Mouse (Mus musculus): Measurements from ENCODE around the gene Olfr765. TPM values are rescaled to one million over a fixed set of nuclear protein-coding genes. Genes with fewer than 3 reads are reported as not detected.
"Not testable (repeated sequence)": the region's sequence is repeated elsewhere in the genome, so short reads cannot be mapped to it uniquely, and the experiment has no call there.

The Olfr765 gene
- total RNA-seq (2021) = not detected
- long read RNA-seq, experiment 1 = 0 reads
- long read RNA-seq, experiment 2 = 0 reads

- intact Hi-C loops (cut with DNase I); DNase-seq (ENCODE audit: low spot score in 2 of 2): not testable (repeated sequence)
Measured at GRCm38 (mm10) chr10:129049898-129050297, at the start of gene Olfr765. TSS of gene Olfr765 (minus strand) at chr10:129049998.

DNA sequence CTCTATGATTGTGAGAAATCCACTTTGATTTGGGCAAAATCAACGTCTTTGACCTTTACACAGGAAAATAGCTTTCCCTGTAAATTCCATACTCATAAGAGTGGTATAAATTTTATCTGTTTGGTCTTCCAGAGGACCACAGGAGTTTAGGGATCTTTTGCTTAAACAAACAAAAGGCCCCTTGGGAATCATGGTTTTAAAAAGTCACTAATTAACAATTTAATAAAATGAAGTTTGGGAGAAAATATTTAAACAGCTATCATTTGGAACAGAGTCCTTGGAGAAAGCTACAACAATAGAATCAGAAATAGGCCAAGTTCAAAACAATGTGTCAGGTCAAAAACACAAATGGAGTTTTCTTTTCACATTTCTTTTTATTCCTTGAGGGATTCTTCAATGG, 49.5 kb upstream of the Olfr765 start, which contains the start of gene Olfr768:
TSS of gene Olfr768 (minus strand) at position 101 of the 400 bp plus-strand sequence.
- intact Hi-C loops (cut with DNase I) = no loop called here

DNA sequence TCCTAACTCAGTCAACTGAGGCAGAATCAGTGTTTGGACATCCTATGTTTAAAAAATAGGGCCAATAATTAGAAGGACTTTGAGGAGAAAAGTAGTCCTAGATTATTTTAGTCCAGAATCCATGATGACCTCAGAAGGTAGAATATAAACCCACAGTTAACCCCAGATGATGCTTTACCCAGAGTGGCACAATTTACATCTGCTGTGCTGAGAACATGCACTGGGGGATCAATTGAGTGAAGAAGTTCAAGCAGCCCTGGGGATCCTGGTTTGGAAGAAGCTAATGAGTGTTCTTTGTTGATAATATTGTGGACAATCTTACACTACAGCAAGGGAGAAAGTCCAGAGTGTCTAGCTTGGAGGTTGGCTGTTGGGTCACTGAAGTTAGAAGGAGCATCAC, 33.0 kb upstream of the Olfr765 start, which contains the start of gene Olfr767:
TSS of gene Olfr767 (minus strand) at position 101 of the 400 bp plus-strand sequence.
- intact Hi-C loops (cut with DNase I); DNase-seq (ENCODE audit: low spot score in 2 of 2): not testable (repeated sequence)

More for the DNA sequence above, 49.5 kb upstream of the Olfr765 start, which contains the start of gene Olfr768:
- no peak for DNase-seq (ENCODE audit: low spot score in 2 of 2)

- intact Hi-C loops (cut with DNase I) = no loop called here
Measured at GRCm38 (mm10) chr10:129068877-129069276, 19.1 kb upstream of the Olfr765 start, which contains the start of gene Olfr766-ps1. TSS of gene Olfr766-ps1 (minus strand) at chr10:129068977.

GRCm38 (mm10) chr10:129039796-129040195, 10.0 kb downstream of the Olfr765 start, which contains the start of gene Olfr764-ps1:
TSS of gene Olfr764-ps1 (minus strand) at chr10:129039896.
- intact Hi-C loops (cut with DNase I) = no loop called here
- no peak for DNase-seq (ENCODE audit: low spot score in 2 of 2)

More at GRCm38 (mm10) chr10:129068877-129069276, 19.1 kb upstream of the Olfr765 start, which contains the start of gene Olfr766-ps1:
- no peak for DNase-seq (ENCODE audit: low spot score in 2 of 2)

- no peak for DNase-seq (ENCODE audit: low spot score in 2 of 2)
- intact Hi-C loops (cut with DNase I) = no loop called here
Measured at GRCm38 (mm10) chr10:129028343-129028742, 21.5 kb downstream of the Olfr765 start.

DNA sequence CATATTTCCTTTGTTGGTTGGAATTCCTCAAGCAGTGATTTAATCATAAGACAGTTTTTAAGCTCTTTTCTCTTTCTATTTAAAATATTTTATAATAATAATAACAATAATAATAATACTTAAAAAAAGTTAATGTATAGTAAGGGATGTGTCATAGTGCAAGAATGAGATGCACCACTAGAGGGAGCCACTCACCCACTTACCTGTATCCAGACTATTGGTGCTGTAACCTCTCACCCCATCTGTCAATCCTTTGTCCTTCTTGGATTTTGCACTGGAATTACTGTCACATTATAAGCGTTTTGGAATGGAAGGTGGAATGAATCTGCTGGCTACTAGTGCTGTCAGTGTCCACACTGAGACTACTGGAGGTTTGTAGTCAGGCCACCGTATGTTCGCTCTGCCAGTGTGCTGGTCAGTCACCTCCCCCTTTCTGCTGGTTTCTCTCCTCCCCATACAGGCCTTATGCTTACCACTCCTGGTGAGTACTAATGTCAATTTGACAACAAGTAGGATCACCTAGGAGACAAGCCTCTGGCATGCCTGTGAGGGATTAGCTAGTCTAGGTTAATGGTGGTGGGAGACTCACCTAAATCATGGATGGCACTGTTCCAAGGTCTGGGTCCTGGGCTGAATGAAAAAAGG, 23.7 kb downstream of the Olfr765 start:
- peak; percentile 17 to 63 for DNase-seq (ENCODE audit: low spot score in 2 of 2)
- intact Hi-C loops (cut with DNase I) = loop anchor here (2.0 kb wide), 1 partner anchor 1067 kb away; no protein-coding TSS in a partner anchor

DNA sequence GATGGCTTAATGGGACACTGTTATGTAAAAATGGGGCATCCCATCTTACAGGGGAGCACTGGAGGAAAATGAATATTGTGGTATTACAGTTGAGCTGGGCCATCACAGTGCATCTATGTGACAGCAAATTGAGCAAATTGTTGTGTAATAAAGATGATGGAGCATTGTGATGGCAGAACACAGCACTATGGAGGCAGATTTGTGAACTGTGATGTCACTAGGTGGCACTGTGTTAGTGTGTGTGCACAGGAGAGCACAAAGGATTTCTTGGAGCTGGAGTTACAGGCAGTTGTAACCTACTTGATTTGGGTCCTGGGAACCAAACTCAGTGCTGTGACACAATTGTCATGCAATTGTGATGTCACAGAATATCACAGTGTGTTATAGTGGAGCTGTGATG, 26.5 kb downstream of the Olfr765 start:
- DNase-seq (ENCODE audit: low spot score in 2 of 2) = no peak
- intact Hi-C loops (cut with DNase I) = no loop called here

GRCm38 (mm10) chr10:129014477-129014876, 35.3 kb downstream of the Olfr765 start:
- intact Hi-C loops (cut with DNase I) = no loop called here
- no peak for DNase-seq (ENCODE audit: low spot score in 2 of 2)

DNA sequence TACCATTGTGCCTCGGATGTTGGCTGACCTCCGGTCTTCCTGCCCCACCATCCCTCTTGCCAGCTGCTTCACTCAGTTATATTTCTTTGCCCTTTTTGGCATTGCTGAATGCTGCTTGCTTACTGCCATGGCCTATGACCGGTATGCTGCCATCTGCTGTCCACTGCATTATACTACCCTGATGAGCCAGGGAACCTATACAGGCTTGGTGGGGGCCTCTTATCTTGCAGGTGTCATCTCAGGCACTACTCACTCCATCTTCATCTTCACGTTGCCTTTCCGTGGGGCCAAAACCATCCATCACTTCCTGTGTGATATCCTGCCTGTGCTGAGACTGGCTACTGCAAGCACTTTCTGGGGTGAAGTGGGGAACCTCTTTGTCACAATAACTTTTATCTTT, 38.3 kb downstream of the Olfr765 start:
- DNase-seq (ENCODE audit: low spot score in 2 of 2); intact Hi-C loops (cut with DNase I): not testable (repeated sequence)

DNA sequence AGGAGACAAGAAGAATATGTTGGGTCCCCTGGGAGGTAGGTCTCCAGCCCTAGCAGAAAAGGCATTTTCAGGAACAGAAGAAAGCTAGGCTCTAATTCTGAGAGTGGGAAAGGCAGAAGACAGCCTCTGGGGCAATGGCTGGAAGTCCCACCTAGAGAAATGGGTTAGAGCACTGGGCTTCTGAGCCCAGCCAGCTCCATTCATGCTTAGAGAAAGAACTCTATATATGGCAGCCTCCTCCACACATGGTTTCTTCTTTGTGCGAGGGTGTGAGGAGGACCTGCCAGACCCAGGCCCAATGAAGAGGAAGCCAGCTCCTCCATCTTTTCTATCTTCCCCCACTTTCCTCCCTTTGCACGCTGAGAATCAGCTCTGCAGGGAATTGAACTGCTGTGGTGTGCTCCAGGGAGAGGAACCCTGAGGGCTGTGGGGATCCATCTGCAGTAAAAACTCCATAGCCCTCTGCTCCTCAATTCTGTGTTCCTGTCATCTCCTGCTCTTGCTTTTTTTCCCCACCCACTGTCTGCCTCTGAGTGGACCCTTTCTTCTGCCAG, 39.4 kb downstream of the Olfr765 start, which contains the start of gene Olfr763:
TSS of gene Olfr763 (plus strand) at position 504 of the 554 bp plus-strand sequence.
- intact Hi-C loops (cut with DNase I) = no loop called here
- no peak for DNase-seq (ENCODE audit: low spot score in 2 of 2)

GRCm38 (mm10) chr10:129004032-129004920, 45.5 kb downstream of the Olfr765 start:
- intact Hi-C loops (cut with DNase I) = no loop called here
- DNase-seq (ENCODE audit: low spot score in 2 of 2) = no peak

DNA sequence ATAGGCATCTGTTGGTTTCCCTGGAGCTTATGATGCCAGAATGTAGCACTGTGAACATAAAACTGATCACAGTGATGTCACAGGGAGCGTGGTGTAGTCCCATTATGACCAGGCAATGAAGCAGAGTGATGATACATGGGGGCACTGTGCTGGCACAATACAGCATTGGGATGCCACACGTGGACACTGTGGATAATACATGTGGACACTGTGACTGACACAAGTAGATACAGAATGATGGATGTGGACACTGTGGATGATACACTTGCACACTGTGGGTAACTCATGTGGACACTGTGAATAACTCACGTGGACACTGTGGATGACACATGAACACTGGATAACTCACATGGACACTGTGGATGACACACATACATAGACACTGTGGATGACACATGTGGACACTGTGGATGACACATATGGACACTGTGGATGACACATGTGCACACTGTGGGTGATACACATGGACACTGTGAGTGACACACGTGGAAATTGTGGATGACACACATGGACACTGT, 53.2 kb downstream of the Olfr765 start:
- DNase-seq (ENCODE audit: low spot score in 2 of 2) = no peak

DNA sequence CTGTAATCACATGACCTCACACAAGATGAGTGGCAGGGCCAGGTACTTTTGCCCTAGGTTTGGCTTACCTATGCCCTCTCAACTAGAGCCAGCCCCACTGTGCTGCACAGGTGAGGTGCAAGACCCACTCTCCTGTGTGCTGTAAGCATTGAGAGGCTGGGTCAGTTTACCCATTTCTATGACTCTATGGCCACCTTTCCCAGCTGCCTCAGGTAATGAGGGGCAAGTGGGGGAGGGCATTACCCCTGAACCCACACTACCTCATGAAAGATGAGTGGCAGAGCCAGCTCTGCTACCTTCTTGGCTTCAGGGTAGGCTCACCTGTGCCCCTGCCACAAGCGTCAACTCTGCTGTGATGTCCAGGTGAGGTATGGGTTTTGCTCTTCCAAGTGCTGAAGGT, 54.0 kb downstream of the Olfr765 start:
- no peak for DNase-seq (ENCODE audit: low spot score in 2 of 2)
- intact Hi-C loops (cut with DNase I) = no loop called here

More for the DNA sequence above, 53.2 kb downstream of the Olfr765 start:
- intact Hi-C loops (cut with DNase I) = no loop called here

Other genes starting within 250 kb of the Olfr765 start
- 10 to 100 TPM; 68.1 to 68.6 TPM for gene Dnajc14, start 245.9 kb downstream of the Olfr765 start, total RNA-seq (2021)
- 10 to 100 TPM; 10.4 to 11.6 TPM for gene Tmem198b, start 245.6 kb downstream of the Olfr765 start, total RNA-seq (2021)
- 10 to 100 TPM; 38.9 to 41.7 TPM for gene Sarnp, start 232.7 kb downstream of the Olfr765 start, total RNA-seq (2021)
- 1 to 10 TPM; 5.6 to 7.2 TPM for gene Ormdl2, start 228.4 kb downstream of the Olfr765 start, total RNA-seq (2021)
- gene Gdf11, start 158.3 kb downstream of the Olfr765 start, total RNA-seq (2021) = 10 to 100 TPM; 11.6 to 15.7 TPM
- gene Cd63, start 149.0 kb downstream of the Olfr765 start, total RNA-seq (2021) = 10 to 100 TPM; 55.4 to 61.0 TPM
- 1 to 10 TPM; 4.8 to 5.1 TPM for gene Rdh5, start 127.1 kb downstream of the Olfr765 start, total RNA-seq (2021)
- gene Bloc1s1, start 126.0 kb downstream of the Olfr765 start, total RNA-seq (2021) = 10 to 100 TPM; 71.5 to 78.7 TPM
- gene Itga7, start 116.2 kb downstream of the Olfr765 start, total RNA-seq (2021) = 10 to 100 TPM; 15.6 to 17.6 TPM
- gene Mettl7b, start 89.0 kb downstream of the Olfr765 start, total RNA-seq (2021) = not detected
- gene Olfr9, start 60.6 kb downstream of the Olfr765 start, total RNA-seq (2021) = not detected
- gene Olfr763, start 39.2 kb downstream of the Olfr765 start, total RNA-seq (2021) = not detected
- gene Olfr764-ps1, start 10.1 kb downstream of the Olfr765 start, total RNA-seq (2021) = not detected
- gene Olfr766-ps1, start 19.0 kb upstream of the Olfr765 start, total RNA-seq (2021) = not detected
- not detected for gene Olfr767, start 32.9 kb upstream of the Olfr765 start, total RNA-seq (2021)
- gene Olfr768, start 49.4 kb upstream of the Olfr765 start, total RNA-seq (2021) = not detected
- not detected for gene Olfr769, start 67.9 kb upstream of the Olfr765 start, total RNA-seq (2021)
- gene Olfr770, start 89.0 kb upstream of the Olfr765 start, total RNA-seq (2021) = not detected
- not detected for gene Olfr771, start 114.8 kb upstream of the Olfr765 start, total RNA-seq (2021)
- not detected for gene Olfr772, start 127.9 kb upstream of the Olfr765 start, total RNA-seq (2021)
- not detected for gene Olfr773, start 137.4 kb upstream of the Olfr765 start, total RNA-seq (2021)
- not detected for gene Olfr774, start 186.2 kb upstream of the Olfr765 start, total RNA-seq (2021)
- gene Olfr775, start 198.4 kb upstream of the Olfr765 start, total RNA-seq (2021) = not detected
- not detected for gene Olfr776, start 209.1 kb upstream of the Olfr765 start, total RNA-seq (2021)
- gene Olfr777, start 221.5 kb upstream of the Olfr765 start, total RNA-seq (2021) = not detected

Measured in left cerebral cortex, postnatal 14 days (tissue).